Mouse (Mus musculus) stomach, postnatal 0 days (tissue): ENCODE measurements around the gene Otulin.

Source experiments
- CTCF ChIP-seq: IDR thresholded peaks from 2 replicates; pipeline ENCODE4 v1.5.1; 2016; ENCODE audit warnings: antibody characterized with exemption, low read depth, mild to moderate bottlenecking, moderate library complexity
- EP300 ChIP-seq: optimal IDR thresholded peaks from 2 replicates; pipeline ENCODE3; 2016; ENCODE audit warnings: antibody characterized with exemption

DNA sequence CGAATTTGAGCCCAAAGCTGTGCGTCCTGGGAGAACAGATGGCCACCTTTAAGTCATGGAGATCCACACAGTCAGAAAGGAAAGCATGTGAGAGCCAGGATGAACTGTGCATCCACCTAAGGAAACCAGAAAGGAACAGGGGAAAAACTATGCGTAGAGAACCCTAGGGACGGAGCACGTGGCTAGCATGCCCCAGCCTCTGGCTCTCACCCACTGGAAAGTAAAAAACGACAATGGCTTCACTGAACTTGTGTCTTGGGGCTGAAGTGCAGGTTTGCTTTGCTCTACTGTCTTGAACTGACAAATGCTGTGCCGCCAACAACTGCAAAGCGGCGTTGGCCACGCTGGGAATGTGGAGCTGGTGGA, 4.6 kb downstream of the Otulin start:
- TF ChIP-seq CTCF (no peak), EP300 (no peak)
